Mouse (Mus musculus) liver, embryonic 14.5 days (tissue): Measurements from ENCODE around the gene Lsm7. TPM values are rescaled to one million over a fixed set of nuclear protein-coding genes. Genes with fewer than 3 reads are reported as not detected.

ENCODE experiments used
- ATAC-seq: fragments of 200-750 bp; cut with Nextera tagmentation; 2 replicates; pipeline ENCODE4 v1.8.0; 2017; ENCODE audit warnings: moderate number of reproducible peaks, mild to moderate bottlenecking, moderate library complexity; ENCODE audit not compliant: insufficient read depth
- DNase-seq, 3 experiments: peaks; one replicate each; pipeline ENCODE4 v3.0.0-alpha.2; 2012 to 2013; ENCODE audit warnings: low read depth in 3 of 3, low spot score in 3 of 3
- H3K27ac ChIP-seq: fragments of 300-500 bp; sonication (generic); 2 replicates; pipeline ENCODE4 v1.5.1; 2014; ENCODE audit warnings: moderate library complexity, mild to moderate bottlenecking, control low read depth, inconsistent platforms
- H3K27me3 ChIP-seq: fragments of 300-500 bp; sonication (generic); 2 replicates; pipeline ENCODE4 v1.6.1; 2014; ENCODE audit warnings: mild to moderate bottlenecking, low read length, moderate library complexity; ENCODE audit not compliant: control insufficient read depth, insufficient read depth
- H3K36me3 ChIP-seq: fragments of 300-500 bp; sonication (generic); replicated peaks from 2 replicates; pipeline ENCODE4 v1.6.1; 2014; ENCODE audit warnings: low read depth; ENCODE audit not compliant: control insufficient read depth, insufficient read depth
- H3K4me1 ChIP-seq, 2 experiments: fragments of 200-500 bp in 1 of 2; fragments of 300-500 bp in 1 of 2; sonication (generic) in 1 of 2; replicated peaks; 2 replicates each; pipeline ENCODE4 v1.6.1; 2012 to 2014; ENCODE audit warnings: antibody characterized with exemption in 1 of 2, inconsistent platforms in 1 of 2, low read length in 1 of 2; ENCODE audit not compliant: control insufficient read depth in 2 of 2, insufficient read depth in 2 of 2
- H3K4me2 ChIP-seq: fragments of 300-500 bp; sonication (generic); 2 replicates; pipeline ENCODE4 v1.6.1; 2014; ENCODE audit warnings: low read depth, mild to moderate bottlenecking, control low read depth, moderate library complexity
- H3K4me3 ChIP-seq, 2 experiments: fragments of 200-500 bp in 1 of 2; fragments of 300-500 bp in 1 of 2; sonication (generic) in 1 of 2; 2 replicates each; pipeline ENCODE4 v1.5.1; 2012 to 2014; ENCODE audit warnings: low read depth in 2 of 2, low read length in 2 of 2, mild to moderate bottlenecking in 2 of 2, control low read depth in 1 of 2, inconsistent platforms in 1 of 2, moderate library complexity in 1 of 2; ENCODE audit not compliant: insufficient read depth in 1 of 2
- H3K9ac ChIP-seq: fragments of 300-500 bp; sonication (generic); replicated peaks from 2 replicates; pipeline ENCODE4 v1.6.1; 2014; ENCODE audit warnings: mild to moderate bottlenecking, control low read depth, moderate library complexity
- H3K9me3 ChIP-seq: fragments of 300-500 bp; sonication (generic); 2 replicates; pipeline ENCODE4 v1.6.1; 2016; ENCODE audit warnings: low read length, mixed read lengths; ENCODE audit not compliant: control insufficient read depth
- CTCF ChIP-seq: IDR thresholded peaks from 2 replicates; pipeline ENCODE4 v1.5.1; 2016; ENCODE audit warnings: antibody characterized with exemption, low read depth, control low read depth
- EP300 ChIP-seq: IDR thresholded peaks from 2 replicates; pipeline ENCODE4 v1.6.1; 2016; ENCODE audit warnings: antibody characterized with exemption, low read depth
- WGBS: fragments of 180-500 bp; shearing (Covaris S2); extraction: QIAGEN DNeasy Blood & Tissue Kit; methylation state at CpG from one replicate; pipeline ENCODE4 v1.1.7; 2014; ENCODE audit not compliant: insufficient replicate concordance; 5-methylcytosine and 5-hydroxymethylcytosine counted together
- polyA plus RNA-seq, 2 experiments: library from polyadenylated mRNA; depleted of rRNA in 1 of 2; stranded (reverse) in 1 of 2; unstranded in 1 of 2; fragments of >200 nt; fragmentation: Nextera tagmentation in 1 of 2; extraction: Ambion mirVana in 1 of 2; gene quantifications; 2 replicates each; pipeline versions ENCODE4 v1.2.1 to v1.2.3; 2012 to 2014

Lsm7 gene
- polyA plus RNA-seq, 2 experiments, result 178 to 215 TPM

GRCm38 (mm10) chr10:80876028-80876427, 21.0 kb upstream of the Lsm7 start:
- Histone ChIP-seq H3K4me1 (peaks cover 20 to 21% of the 10 kb centered on the region in 2 experiments), H3K4me2 (no peak overlapping the region), H3K27ac (0 out of 2 replicates have a peak overlapping the region, but pooled peaks have one; percentile 29), H3K4me3 (no peak overlapping the region), H3K9ac (peak overlapping the region; percentile 18; the same call in 1 of the 2 replicates), H3K27me3 (peaks cover 5% of the 10 kb centered on the region; the same call in 1 of the 2 replicates), H3K36me3 (no peaks in the 10 kb centered on the region), H3K9me3 (no peaks in the 10 kb centered on the region)
- DNase-seq (peak in 1 of 3 experiments; percentile 54), ATAC-seq (no peak)
- 22% methylated on average over 5 of the region's 5 CpGs for WGBS
- no peak for TF ChIP-seq EP300
- TF ChIP-seq CTCF, result peak; percentile 95

GRCm38 (mm10) chr10:80874035-80874434, 19.0 kb upstream of the Lsm7 start:
- DNase-seq (no peak), ATAC-seq (no peak)
- Histone ChIP-seq H3K9ac (no peak overlapping the region), H3K4me1 (peaks cover 4 to 5% of the 10 kb centered on the region in 2 experiments), H3K27ac (no peak overlapping the region), H3K4me2 (no peak overlapping the region), H3K4me3 (no peak overlapping the region), H3K27me3 (peaks cover 5% of the 10 kb centered on the region; the same call in 1 of the 2 replicates), H3K9me3 (no peaks in the 10 kb centered on the region), H3K36me3 (no peaks in the 10 kb centered on the region)
- WGBS, result 73% methylated on average over 9 of the region's 9 CpGs
- TF ChIP-seq CTCF (no peak), EP300 (no peak)

- no peak for TF ChIP-seq CTCF
- TF ChIP-seq EP300, result no peak
- no peak within 1 kb of the TSS for H3K9ac ChIP-seq
- DNase-seq (no peak), ATAC-seq (no peak)
- no peak within 1 kb of the TSS for H3K27ac ChIP-seq
- H3K9me3 ChIP-seq, result no peaks in the 10 kb centered on the region
- H3K4me3 ChIP-seq, result no peak within 1 kb of the TSS
- 29% methylated on average over 9 of the region's 9 CpGs for WGBS
- no peak within 1 kb of the TSS for H3K4me2 ChIP-seq
- H3K36me3 ChIP-seq, result peaks cover 19% of the 10 kb centered on the region
- peaks cover 3 to 4% of the 10 kb centered on the region in 2 experiments; a peak in 3 of 4 replicates for H3K4me1 ChIP-seq
- peaks cover 5% of the 10 kb centered on the region; the same call in 1 of the 2 replicates for H3K27me3 ChIP-seq
Measured at GRCm38 (mm10) chr10:80871581-80871980, 16.6 kb upstream of the Lsm7 start, which contains the start of gene Tmprss9. TSS of gene Tmprss9 (plus strand) at chr10:80871848.

GRCm38 (mm10) chr10:80870993-80871392, 16.0 kb upstream of the Lsm7 start:
- H3K4me1 ChIP-seq, result no peaks in the 10 kb centered on the region
- TF ChIP-seq CTCF (no peak), EP300 (no peak)
- peaks cover 5% of the 10 kb centered on the region; the same call in 1 of the 2 replicates for H3K27me3 ChIP-seq
- no peak overlapping the region for H3K4me3 ChIP-seq
- peaks cover 24% of the 10 kb centered on the region for H3K36me3 ChIP-seq
- ATAC-seq (no peak), DNase-seq (no peak)
- H3K4me2 ChIP-seq, result no peak overlapping the region
- no peak overlapping the region for H3K9ac ChIP-seq
- 57% methylated on average over 5 of the region's 6 CpGs for WGBS
- H3K9me3 ChIP-seq, result no peaks in the 10 kb centered on the region
- H3K27ac ChIP-seq, result no peak overlapping the region

- no peak overlapping the region for H3K4me3 ChIP-seq
- peaks cover 70% of the 10 kb centered on the region for H3K36me3 ChIP-seq
- H3K27ac ChIP-seq, result no peak overlapping the region
- TF ChIP-seq EP300 (no peak), CTCF (no peak)
- no peak overlapping the region for H3K4me2 ChIP-seq
- ATAC-seq, result no peak
- no peak overlapping the region for H3K9ac ChIP-seq
- no peak for DNase-seq
- no peaks in the 10 kb centered on the region for H3K27me3 ChIP-seq
- H3K9me3 ChIP-seq, result no peaks in the 10 kb centered on the region
- 92% methylated on average over 16 of the region's 16 CpGs for WGBS
- H3K4me1 ChIP-seq, result peaks cover 29 to 37% of the 10 kb centered on the region in 2 experiments
Measured at GRCm38 (mm10) chr10:80864446-80864845, 9.4 kb upstream of the Lsm7 start.
